Comparison of ENCODE assay signal across 7 mouse cellular contexts in the genomic region with DNA sequence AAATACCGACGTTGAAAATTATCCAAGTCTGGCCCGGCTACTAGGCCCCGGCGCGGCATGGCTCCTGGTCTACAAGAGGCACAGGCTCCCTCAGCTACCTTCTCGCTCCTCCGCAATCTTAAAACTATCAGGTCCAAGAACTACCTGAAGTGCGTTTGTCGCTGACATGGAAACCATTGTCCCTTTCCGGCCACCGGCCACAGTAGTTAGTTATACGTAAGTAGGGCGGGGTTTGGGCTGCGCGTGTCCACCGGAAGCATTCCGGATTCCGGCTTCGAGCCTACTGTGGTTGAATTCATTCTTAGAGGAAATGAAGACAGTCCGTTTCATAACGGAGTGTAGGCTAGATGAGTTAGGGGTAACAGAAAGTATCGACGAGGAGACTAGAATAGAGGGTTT. TPM values are rescaled to one million over a fixed set of nuclear protein-coding genes. Genes with fewer than 3 reads are reported as not detected.
DNase-seq lines count a peak whose midpoint lies in the region; ATAC-seq and TF ChIP-seq lines count a peak whose summit lies in the region.
"Not testable (repeated sequence)": the region's sequence is repeated elsewhere in the genome, so short reads cannot be mapped to it uniquely, and the experiment has no call there.

A gene (plus strand): TSS at position 253 of the 399 bp plus-strand sequence.
A gene (minus strand): TSS at position 397 of the 399 bp plus-strand sequence.

- H3K4me3 ChIP-seq in embryonic facial prominence, embryonic 10.5 days: peak within 1 kb of the TSS; percentile 71
- peak within 1 kb of the TSS; percentile 58 for H3K4me3 ChIP-seq in intestine, postnatal 0 days (ENCODE audit: low read depth, low read length)
- H3K4me3 ChIP-seq in midbrain, embryonic 11.5 days (ENCODE audit: low read depth, low read length): peak within 1 kb of the TSS; percentile 51

- peak; percentile 75 for ATAC-seq in intestine, postnatal 0 days
- ATAC-seq in midbrain, embryonic 11.5 days (ENCODE audit: low FRiP score): peak; percentile 72

- H3K9me3 ChIP-seq in embryonic facial prominence, embryonic 10.5 days; intestine, postnatal 0 days (ENCODE audit: control insufficient read depth); midbrain, embryonic 11.5 days (ENCODE audit: control insufficient read depth, low read length): not testable (repeated sequence)

- H3K4me1 ChIP-seq in embryonic facial prominence, embryonic 10.5 days: peaks cover 49% of the 10 kb centered on the region
- H3K4me1 ChIP-seq in intestine, postnatal 0 days (replicated peaks; ENCODE audit: control insufficient read depth, insufficient read depth, low read length): not testable (repeated sequence)
- H3K4me1 ChIP-seq in midbrain, embryonic 11.5 days (ENCODE audit: control insufficient read depth, insufficient read depth, low read length): peaks cover 42% of the 10 kb centered on the region

- peak within 1 kb of the TSS; percentile 75 for H3K9ac ChIP-seq in intestine, postnatal 0 days (ENCODE audit: low read depth, low read length)
- H3K9ac ChIP-seq in midbrain, embryonic 11.5 days (ENCODE audit: low read length): peak within 1 kb of the TSS; percentile 75

- peaks cover 23% of the 10 kb centered on the region for H3K36me3 ChIP-seq in embryonic facial prominence, embryonic 10.5 days (replicated peaks)
- H3K36me3 ChIP-seq in intestine, postnatal 0 days (ENCODE audit: control insufficient read depth, insufficient read depth): peaks cover 10% of the 10 kb centered on the region
- H3K36me3 ChIP-seq in midbrain, embryonic 11.5 days (ENCODE audit: control insufficient read depth, insufficient read depth, low read length): not testable (repeated sequence)

- under 1% methylated on average over 24 of the region's 24 CpGs for WGBS in embryonic facial prominence, embryonic 10.5 days
- under 1% methylated on average over 21 of the region's 24 CpGs for WGBS in intestine, postnatal 0 days
- WGBS in midbrain, embryonic 11.5 days: under 1% methylated on average over 21 of the region's 24 CpGs

- not testable (repeated sequence) for H3K27me3 ChIP-seq in embryonic facial prominence, embryonic 10.5 days (replicated peaks; ENCODE audit: low read depth, poor library complexity, severe bottlenecking); intestine, postnatal 0 days (replicated peaks; ENCODE audit: control insufficient read depth, insufficient read depth, low read length); midbrain, embryonic 11.5 days (ENCODE audit: control insufficient read depth, insufficient read depth, low read length)

- intact Hi-C loops in left cerebral cortex, postnatal 4 days (cut with DNase I): not testable (repeated sequence)

- peak within 1 kb of the TSS; percentile 76 for H3K4me2 ChIP-seq in intestine, postnatal 0 days (replicated peaks; ENCODE audit: low read depth)
- H3K4me2 ChIP-seq in midbrain, embryonic 11.5 days: peak within 1 kb of the TSS; percentile 82

- not testable (repeated sequence) for TF ChIP-seq CTCF in intestine, postnatal 0 days (IDR thresholded peaks at IDR 0.05; ENCODE audit: low read depth)

- DNase-seq in adrenal gland, adult 2 months: peak; percentile 93
- peak; percentile 86 for DNase-seq in embryonic facial prominence, embryonic 10.5 days (ENCODE audit: low spot score)
- DNase-seq in gonadal fat pad, adult 2 months (ENCODE audit: low read depth); midbrain, embryonic 11.5 days (ENCODE audit: low spot score, missing footprints): not testable (repeated sequence)
- DNase-seq in left cerebral cortex, postnatal 4 days: peak; percentile 89
- DNase-seq in right cerebral cortex, postnatal 4 days: peak; percentile 77

- peak within 1 kb of the TSS; percentile 93 for H3K27ac ChIP-seq in embryonic facial prominence, embryonic 10.5 days (replicated peaks)
- H3K27ac ChIP-seq in intestine, postnatal 0 days (ENCODE audit: low read depth, low read length): peak within 1 kb of the TSS; percentile 91
- H3K27ac ChIP-seq in midbrain, embryonic 11.5 days (ENCODE audit: low read depth, low read length): peak within 1 kb of the TSS; percentile 85

RNA-seq across cellular contexts. Expression of the first gene that starts in this region (rescaled TPM):
- total RNA-seq in adrenal gland, adult 2 months (2021): 100 to 1,000 TPM; 124 to 157 TPM
- 175 and 193 TPM in 2 replicates for polyA plus RNA-seq in adrenal gland, adult 2 months (2012; rRNA removed)
- 136 and 137 TPM in 2 replicates for polyA plus RNA-seq in embryonic facial prominence, embryonic 10.5 days (2016; fragmentation: Nextera tagmentation; extraction: Ambion mirVana)
- 195 and 269 TPM in 2 replicates for polyA plus RNA-seq in gonadal fat pad, adult 2 months (2012; rRNA removed)
- polyA plus RNA-seq in intestine, postnatal 0 days (2015; fragmentation: Nextera tagmentation; extraction: Ambion mirVana): 159 and 164 TPM in 2 replicates
- total RNA-seq in left cerebral cortex, postnatal 4 days (2021): 10 to 100 TPM; 60.2 to 63.9 TPM
- polyA plus RNA-seq in midbrain, embryonic 11.5 days (2014; fragmentation: Nextera tagmentation; extraction: Ambion mirVana): 120 and 130 TPM in 2 replicates

RNA-seq across cellular contexts. Expression of the second gene that starts in this region (rescaled TPM):
- 10 to 100 TPM; 44.2 to 59.7 TPM for total RNA-seq in adrenal gland, adult 2 months (2021)
- 10.7 and 11.8 TPM in 2 replicates for polyA plus RNA-seq in adrenal gland, adult 2 months (2012; rRNA removed)
- polyA plus RNA-seq in embryonic facial prominence, embryonic 10.5 days (2016; fragmentation: Nextera tagmentation; extraction: Ambion mirVana): 49.3 and 50.2 TPM in 2 replicates
- polyA plus RNA-seq in gonadal fat pad, adult 2 months (2012; rRNA removed): 31.8 and 36.2 TPM in 2 replicates
- polyA plus RNA-seq in intestine, postnatal 0 days (2015; fragmentation: Nextera tagmentation; extraction: Ambion mirVana): 8.6 and 8.9 TPM in 2 replicates
- total RNA-seq in left cerebral cortex, postnatal 4 days (2021): 10 to 100 TPM; 36.3 to 41.1 TPM
- polyA plus RNA-seq in midbrain, embryonic 11.5 days (2014; fragmentation: Nextera tagmentation; extraction: Ambion mirVana): 44.6 and 50.5 TPM in 2 replicates
